Mouse (Mus musculus) embryonic stem cell, embryonic (primary cell): ENCODE data around the gene Gm28048.

ENCODE experiments used
- CTCF ChIA-PET, 4 experiments: fragments of 300-600 bp in 2 of 4; fragments of 350-600 bp in 2 of 4; sonication (Branson Sonifier 250); formaldehyde crosslinking; loops; one replicate each; lab custom pipeline; 2022; ENCODE audit warnings: inconsistent platforms in 2 of 4; lab: Charles Lee
- POLR2A ChIA-PET, 4 experiments: fragments of 300-600 bp in 2 of 4; fragments of 350-600 bp in 2 of 4; sonication (Branson Sonifier 250); formaldehyde crosslinking; loops; one replicate each; lab custom pipeline; 2022; ENCODE audit warnings: antibody characterized with exemption in 4 of 4, inconsistent platforms in 1 of 4; lab: Charles Lee

The Gm28048 gene

GRCm38 (mm10) chr11:22972746-22973526, 9.0 kb downstream of the Gm28048 start:
- ChIA-PET POLR2A (interaction anchor here in 3 of 4 experiments (0.5 to 7.8 kb wide), 18 partner anchors 7 to 1392 kb away, joined by 3 to 94 read pairs (median 4); partner anchors contain the start of genes Cct4 (in 2 of the 3), Commd1 (in 2 of the 3), Fam161a (in 2 of the 3) and Gm28048 (in 2 of the 3)), CTCF (interaction anchor here in 1 of 4 experiments (0.6 kb wide), 1 partner anchor 148 kb away, joined by 5 read pairs; no protein-coding TSS in a partner anchor)

DNA sequence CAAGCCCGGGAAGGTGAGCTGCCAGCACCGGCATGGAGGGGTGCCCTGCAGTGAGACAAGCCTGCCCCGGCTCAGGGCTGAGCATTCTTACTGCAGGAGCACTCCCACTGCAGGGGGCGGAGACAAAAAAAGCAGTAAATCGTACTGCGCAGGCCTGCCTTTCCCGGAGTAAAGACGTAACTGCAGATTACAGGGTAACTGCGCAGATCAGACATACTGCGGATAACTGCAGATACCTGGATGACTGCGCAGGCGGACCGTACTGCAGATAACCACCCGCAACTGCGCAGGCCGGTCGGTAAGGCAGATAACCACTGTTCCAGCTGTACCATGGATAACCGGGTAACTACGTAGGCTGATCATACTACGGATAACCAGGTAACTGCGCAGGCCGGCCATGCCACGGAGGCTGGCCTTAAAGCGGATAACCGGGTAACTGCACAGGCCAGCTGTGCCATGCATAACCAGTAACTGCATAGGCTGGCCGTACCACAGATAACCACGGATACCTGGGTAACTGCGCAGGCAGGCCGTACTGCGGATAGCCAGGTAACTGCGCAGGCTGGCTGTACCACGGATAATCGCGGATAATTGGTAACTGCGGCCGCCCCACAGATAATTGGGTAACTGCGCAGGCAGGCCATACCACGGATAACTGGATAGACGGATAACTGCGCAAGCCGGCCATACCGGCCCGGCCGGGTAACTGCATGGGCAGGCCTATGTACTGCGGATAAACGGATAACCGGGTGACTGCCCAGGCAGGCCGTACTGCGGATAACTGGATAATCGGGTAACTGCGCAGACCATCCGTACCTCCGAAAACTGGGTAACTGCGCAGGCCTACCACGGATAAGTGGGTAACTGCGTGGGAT, 9.8 kb downstream of the Gm28048 start, which contains the start of gene Zrsr1:
Gene Zrsr1, plus strand, starts transcription at position 171 of the 875 bp plus-strand sequence.
- CTCF ChIA-PET: interaction anchor here in 2 of 4 experiments (0.9 to 1.4 kb wide), 2 partner anchors 17 to 340 kb away, joined by 3 read pairs; no protein-coding TSS in a partner anchor

DNA sequence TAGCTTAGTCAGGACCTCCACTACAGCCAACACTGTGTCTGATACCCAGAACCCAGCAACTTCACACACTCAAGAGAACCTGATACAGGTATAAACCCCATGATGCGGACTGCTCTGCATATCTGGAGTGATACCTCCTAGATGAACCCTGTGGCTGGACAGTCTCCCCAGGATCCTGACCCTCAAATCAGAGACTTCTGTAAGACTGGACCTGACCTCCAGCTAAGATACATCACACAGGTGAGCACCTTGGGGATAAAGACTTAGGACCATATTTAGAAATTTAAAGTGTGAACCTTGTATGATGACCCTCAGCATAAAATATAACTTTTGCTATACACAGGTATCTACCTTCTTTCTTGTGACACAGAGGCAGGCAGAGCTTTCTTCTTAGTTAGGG, 11.3 kb downstream of the Gm28048 start:
- ChIA-PET POLR2A (interaction anchor here in 2 of 4 experiments (0.6 to 7.8 kb wide), 14 partner anchors 10 to 407 kb away, joined by 3 to 94 read pairs (median 4); partner anchors contain the start of genes Cct4 (in 2 of the 2), Commd1 (in 2 of the 2), Gm28048 (in 2 of the 2) and B3gnt2 (in 1 of the 2)), CTCF (interaction anchor here in 1 of 4 experiments (1.1 to 2.2 kb wide), 4 partner anchors 12 to 343 kb away, joined by 4 to 6 read pairs (median 4); partner anchors contain the start of genes Cct4 and Commd1)

More for the DNA sequence above, 9.8 kb downstream of the Gm28048 start, which contains the start of gene Zrsr1:
- POLR2A ChIA-PET: interaction anchor here in 2 of 4 experiments (0.6 to 7.8 kb wide), 18 partner anchors 8 to 694 kb away, joined by 3 to 94 read pairs (median 3); partner anchors contain the start of genes Cct4 (in 2 of the 2), Commd1 (in 2 of the 2), Gm28048 (in 2 of the 2) and Fam161a (in 1 of the 2)

GRCm38 (mm10) chr11:22969486-22969885, 12.4 kb downstream of the Gm28048 start:
- CTCF ChIA-PET: interaction anchor here (0.5 to 2.2 kb wide), 25 partner anchors 9 to 744 kb away, joined by 3 to 8 read pairs (median 4); partner anchors contain the start of genes Commd1 (in 2 of the 4), Gm28048 (in 2 of the 4), Ahsa2 (in 1 of the 4) and B3gnt2 (in 1 of the 4)
- POLR2A ChIA-PET: interaction anchor here in 3 of 4 experiments (0.7 to 7.8 kb wide), 19 partner anchors 9 to 348 kb away, joined by 3 to 94 read pairs (median 4); partner anchors contain the start of genes Cct4 (in 2 of the 3), Commd1 (in 2 of the 3), Gm28048 (in 2 of the 3) and B3gnt2 (in 1 of the 3)

DNA sequence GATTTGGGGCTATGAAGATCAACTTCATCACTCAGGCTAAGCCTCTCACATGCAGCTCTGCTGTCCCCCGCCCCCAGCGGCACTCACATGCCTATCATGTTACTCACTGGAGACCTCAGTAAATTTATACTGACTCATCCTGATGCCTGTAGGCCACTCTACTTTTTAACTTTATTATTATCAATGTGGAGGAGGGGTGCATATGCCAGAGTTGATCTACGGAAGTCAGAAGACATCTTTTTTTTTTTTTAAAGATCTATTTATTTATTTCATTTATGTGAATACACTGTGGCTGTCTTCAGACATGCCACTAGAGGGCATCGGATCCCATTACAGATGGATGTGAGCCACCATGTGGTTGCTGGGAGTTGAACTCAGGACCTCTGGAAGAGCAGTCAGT, 16.4 kb downstream of the Gm28048 start:
- ChIA-PET CTCF (interaction anchor here in 3 of 4 experiments (0.6 to 1.6 kb wide), 7 partner anchors 11 to 678 kb away, joined by 3 to 10 read pairs (median 5); no protein-coding TSS in a partner anchor), POLR2A (interaction anchor here (0.6 to 2.0 kb wide), 17 partner anchors 9 to 344 kb away, joined by 3 to 8 read pairs (median 3); partner anchors contain the start of genes Cct4 (in 1 of the 4), Commd1 (in 1 of the 4) and Gm28048 (in 1 of the 4))

DNA sequence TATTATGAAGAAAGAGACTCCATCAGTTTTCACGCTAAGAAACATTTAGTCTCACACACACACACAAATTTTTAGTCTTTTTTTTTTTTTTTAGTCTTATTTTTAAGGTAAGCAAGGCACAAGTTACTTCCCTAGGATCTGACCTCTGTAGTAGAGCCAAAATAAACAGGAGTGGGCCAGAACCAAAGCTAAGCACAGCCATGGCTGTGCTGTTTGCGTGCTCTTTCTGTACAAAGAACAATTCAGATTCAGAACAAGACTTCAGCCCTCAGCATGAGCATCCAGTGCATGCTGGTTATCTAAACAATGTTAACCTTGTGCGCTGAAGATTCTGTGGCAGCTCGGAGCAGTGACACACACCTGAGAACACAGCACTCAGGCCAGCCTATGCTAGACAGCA, 17.5 kb downstream of the Gm28048 start:
- POLR2A ChIA-PET: interaction anchor here in 3 of 4 experiments (0.5 to 2.0 kb wide), 14 partner anchors 8 to 343 kb away, joined by 3 to 8 read pairs (median 4); partner anchors contain the start of genes Cct4 (in 1 of the 3), Commd1 (in 1 of the 3) and Gm28048 (in 1 of the 3)
- CTCF ChIA-PET: interaction anchor here (0.6 to 1.6 kb wide), 7 partner anchors 12 to 1593 kb away, joined by 3 to 10 read pairs (median 3); partner anchors contain the start of gene Ugp2 (in 1 of the 4)

GRCm38 (mm10) chr11:22962101-22962500, 19.8 kb downstream of the Gm28048 start:
- ChIA-PET CTCF (interaction anchor here in 2 of 4 experiments (0.5 to 1.0 kb wide), 2 partner anchors 117 to 184 kb away, joined by 3 to 6 read pairs; no protein-coding TSS in a partner anchor), POLR2A (interaction anchor here in 2 of 4 experiments (0.7 to 2.0 kb wide), 10 partner anchors 7 to 341 kb away, joined by 3 to 7 read pairs (median 4); partner anchors contain the start of gene B3gnt2 (in 1 of the 2))

DNA sequence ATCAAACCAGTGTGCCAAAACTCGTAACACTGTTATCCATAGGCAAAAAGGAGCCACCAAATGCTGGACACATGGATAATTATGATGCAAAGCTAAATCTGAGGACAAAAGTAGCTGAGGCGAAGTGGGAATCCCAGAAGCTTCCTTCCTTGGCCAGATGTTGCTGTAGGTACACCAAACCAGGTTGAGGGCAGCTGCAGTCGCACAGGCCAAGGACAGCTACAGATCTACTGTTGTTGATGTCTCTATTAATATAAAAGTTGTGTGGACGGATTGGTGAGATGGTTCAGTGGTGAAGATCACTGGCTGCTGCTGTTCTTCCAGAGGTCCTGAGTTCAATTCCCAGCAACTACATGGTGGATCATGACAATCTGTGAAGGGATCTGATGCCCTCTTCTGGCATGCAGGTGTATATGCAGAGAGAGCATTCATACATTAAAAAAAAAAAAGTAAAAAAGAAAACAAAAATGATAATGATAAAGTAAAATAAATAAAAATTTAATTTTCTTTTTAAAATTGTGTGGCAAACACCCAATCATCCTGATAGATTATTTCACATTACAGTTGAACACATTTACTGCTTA, 24.0 kb downstream of the Gm28048 start:
- CTCF ChIA-PET: interaction anchor here (0.5 to 3.6 kb wide), 16 partner anchors 9 to 922 kb away, joined by 3 to 33 read pairs (median 5); partner anchors contain the start of gene B3gnt2 (in 1 of the 4)
- POLR2A ChIA-PET: interaction anchor here in 3 of 4 experiments (1.0 to 2.6 kb wide), 10 partner anchors 9 to 328 kb away, joined by 3 to 13 read pairs (median 4); partner anchors contain the start of genes Commd1 (in 1 of the 3) and Gm28048 (in 1 of the 3)

DNA sequence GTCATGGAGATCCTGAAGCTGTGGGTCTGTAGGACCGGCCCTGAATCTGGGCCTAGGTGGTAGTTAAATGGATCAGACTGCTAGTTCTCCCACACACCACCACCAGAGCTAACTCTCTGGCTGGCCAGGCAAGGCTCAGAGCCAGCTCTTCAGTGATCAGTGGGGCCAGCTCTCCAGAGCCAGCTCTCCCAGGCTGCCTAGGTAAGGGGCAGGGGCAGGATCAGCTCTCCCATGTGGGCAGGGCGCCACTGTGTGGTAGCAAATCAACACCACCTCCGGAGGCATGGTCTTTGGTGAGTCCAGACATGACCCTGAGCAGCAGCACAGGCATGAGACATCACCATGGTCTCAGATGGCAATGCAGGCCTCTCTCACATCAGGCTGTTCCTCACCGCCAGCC, 25.1 kb downstream of the Gm28048 start:
- POLR2A ChIA-PET: interaction anchor here (0.6 to 2.6 kb wide), 28 partner anchors 8 to 374 kb away, joined by 3 to 13 read pairs (median 4); partner anchors contain the start of genes Commd1 (in 2 of the 4), Gm28048 (in 2 of the 4) and B3gnt2 (in 1 of the 4)
- CTCF ChIA-PET: interaction anchor here (0.6 to 3.6 kb wide), 44 partner anchors 8 to 693 kb away, joined by 3 to 33 read pairs (median 4); partner anchors contain the start of genes B3gnt2 (in 2 of the 4), Commd1 (in 2 of the 4) and Gm28048 (in 2 of the 4)

GRCm38 (mm10) chr11:22956346-22956745, 25.5 kb downstream of the Gm28048 start:
- CTCF ChIA-PET: interaction anchor here (0.6 to 3.6 kb wide), 42 partner anchors 8 to 693 kb away, joined by 3 to 33 read pairs (median 4); partner anchors contain the start of genes B3gnt2 (in 2 of the 4), Commd1 (in 2 of the 4) and Gm28048 (in 2 of the 4)
- POLR2A ChIA-PET: interaction anchor here (0.6 to 2.6 kb wide), 31 partner anchors 8 to 374 kb away, joined by 3 to 14 read pairs (median 4); partner anchors contain the start of genes Commd1 (in 2 of the 4), Gm28048 (in 2 of the 4) and B3gnt2 (in 1 of the 4)

GRCm38 (mm10) chr11:22952668-22953067, 29.2 kb downstream of the Gm28048 start:
- POLR2A ChIA-PET: interaction anchor here in 1 of 4 experiments (0.8 kb wide), 1 partner anchor 14 kb away, joined by 3 read pairs; no protein-coding TSS in a partner anchor
- CTCF ChIA-PET: no interaction called here

DNA sequence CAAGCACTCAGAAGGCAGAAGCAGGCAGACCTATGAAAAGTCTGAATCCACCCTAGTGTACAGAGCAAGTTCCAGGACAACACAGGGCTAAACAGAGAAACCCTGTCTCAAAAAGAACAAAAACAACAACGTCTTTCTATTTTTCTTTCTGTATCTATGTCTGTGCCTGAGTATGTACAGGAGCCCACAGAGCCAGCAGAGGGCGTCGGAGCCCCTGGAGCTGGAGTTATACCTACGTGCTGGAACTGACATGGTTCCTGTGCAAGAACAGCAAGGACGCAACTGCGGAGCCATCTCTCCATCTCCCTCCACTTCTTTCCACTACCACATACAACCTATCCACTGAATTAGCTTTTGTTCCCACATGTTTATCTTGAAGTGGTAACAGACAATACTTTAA, 31.8 kb downstream of the Gm28048 start:
- POLR2A ChIA-PET: interaction anchor here (0.8 to 6.5 kb wide), 25 partner anchors 9 to 329 kb away, joined by 3 to 45 read pairs (median 7); partner anchors contain the start of genes B3gnt2 (in 2 of the 4), Cct4 (in 1 of the 4) and Commd1 (in 1 of the 4)
- CTCF ChIA-PET: interaction anchor here (0.8 to 4.3 kb wide), 22 partner anchors 11 to 329 kb away, joined by 3 to 19 read pairs (median 4); no protein-coding TSS in a partner anchor

DNA sequence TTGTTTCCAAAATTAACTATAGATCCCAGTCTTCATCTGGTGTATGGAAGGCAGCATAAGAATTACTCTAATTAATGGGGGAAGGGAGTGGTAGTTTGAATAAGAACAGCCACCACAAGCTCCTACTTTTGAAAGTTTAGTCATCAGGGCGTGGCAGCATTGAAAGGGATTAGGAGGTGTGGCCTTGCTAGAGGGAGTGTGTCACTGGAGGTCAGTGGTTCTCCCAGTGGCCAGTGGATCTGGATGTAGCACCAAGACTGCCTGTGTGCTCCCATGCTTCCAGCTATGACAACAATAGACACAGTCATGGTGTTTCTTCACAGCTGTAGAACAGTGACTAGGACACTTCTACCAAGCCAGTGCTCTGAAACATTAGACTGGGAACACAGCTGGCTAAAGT, 32.8 kb downstream of the Gm28048 start:
- CTCF ChIA-PET: interaction anchor here in 3 of 4 experiments (0.5 to 4.3 kb wide), 19 partner anchors 7 to 714 kb away, joined by 3 to 19 read pairs (median 5); no protein-coding TSS in a partner anchor

GRCm38 (mm10) chr11:22938983-22939382, 42.9 kb downstream of the Gm28048 start:
- ChIA-PET POLR2A (interaction anchor here in 3 of 4 experiments (0.6 to 5.5 kb wide), 10 partner anchors 9 to 300 kb away, joined by 3 to 45 read pairs (median 4); partner anchors contain the start of gene B3gnt2 (in 1 of the 3)), CTCF (interaction anchor here (0.6 to 3.8 kb wide), 6 partner anchors 10 to 161 kb away, joined by 3 to 18 read pairs (median 3); no protein-coding TSS in a partner anchor)

More for the DNA sequence above, 32.8 kb downstream of the Gm28048 start:
- POLR2A ChIA-PET: interaction anchor here (0.5 to 6.5 kb wide), 62 partner anchors 8 to 960 kb away, joined by 3 to 45 read pairs (median 4); partner anchors contain the start of genes B3gnt2 (in 3 of the 4), Cct4 (in 2 of the 4), Commd1 (in 2 of the 4) and Gm28048 (in 1 of the 4)
